Mouse (Mus musculus) mouse embryonic stem cell (cell line): ENCODE results near the gene Tjap1.

ENCODE experiments used
- in situ Hi-C, 2 experiments: fragments of 300-500 bp; cut with MboI; formaldehyde crosslinking; loops; 1 replicate in 1 of 2; 3 replicates in 1 of 2; pipeline ENCODE4 v1.14.3; 2019 to 2020; ENCODE audit warnings: low sequenced_read_pairs in 2 of 2, low pct_unique_long_range_greater_than_20kb in 1 of 2, mixed read lengths in 1 of 2; ENCODE audit not compliant: unreplicated experiment in 1 of 2

The Tjap1 gene

DNA sequence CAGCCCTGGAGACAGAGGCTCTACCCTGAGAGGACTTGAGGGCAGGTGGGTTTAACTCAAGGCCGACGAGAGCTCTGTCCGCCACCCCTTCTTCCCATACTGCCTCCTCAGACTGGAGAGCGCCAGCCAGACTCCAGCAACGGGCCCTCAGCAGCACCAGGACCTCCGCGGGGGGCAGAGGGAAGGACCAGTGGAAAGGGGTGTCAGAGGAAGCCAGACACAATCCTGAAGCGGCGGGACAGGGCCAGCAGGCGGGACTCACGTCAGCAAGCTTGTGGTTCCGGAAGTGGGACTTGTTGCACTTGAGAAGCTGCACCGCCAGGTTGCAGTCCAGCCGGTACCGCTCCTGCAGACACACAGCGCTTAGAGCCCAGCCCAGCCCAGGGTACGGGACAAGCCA, 23.2 kb downstream of the Tjap1 start:
- in situ Hi-C loops = no loop called here

- in situ Hi-C loops = no loop called here
These were observed 24.4 kb downstream of the Tjap1 start for GRCm38 (mm10) chr17:46258279-46259053.

GRCm38 (mm10) chr17:46255147-46255546, 27.7 kb downstream of the Tjap1 start:
- in situ Hi-C loops = no loop called here

- in situ Hi-C loops = no loop called here
These were observed 28.7 kb downstream of the Tjap1 start for GRCm38 (mm10) chr17:46254106-46254505.

GRCm38 (mm10) chr17:46253452-46254084, 29.3 kb downstream of the Tjap1 start, which contains the start of gene Lrrc73:
Gene Lrrc73, plus strand, starts transcription at chr17:46253531.
- in situ Hi-C loops = no loop called here

DNA sequence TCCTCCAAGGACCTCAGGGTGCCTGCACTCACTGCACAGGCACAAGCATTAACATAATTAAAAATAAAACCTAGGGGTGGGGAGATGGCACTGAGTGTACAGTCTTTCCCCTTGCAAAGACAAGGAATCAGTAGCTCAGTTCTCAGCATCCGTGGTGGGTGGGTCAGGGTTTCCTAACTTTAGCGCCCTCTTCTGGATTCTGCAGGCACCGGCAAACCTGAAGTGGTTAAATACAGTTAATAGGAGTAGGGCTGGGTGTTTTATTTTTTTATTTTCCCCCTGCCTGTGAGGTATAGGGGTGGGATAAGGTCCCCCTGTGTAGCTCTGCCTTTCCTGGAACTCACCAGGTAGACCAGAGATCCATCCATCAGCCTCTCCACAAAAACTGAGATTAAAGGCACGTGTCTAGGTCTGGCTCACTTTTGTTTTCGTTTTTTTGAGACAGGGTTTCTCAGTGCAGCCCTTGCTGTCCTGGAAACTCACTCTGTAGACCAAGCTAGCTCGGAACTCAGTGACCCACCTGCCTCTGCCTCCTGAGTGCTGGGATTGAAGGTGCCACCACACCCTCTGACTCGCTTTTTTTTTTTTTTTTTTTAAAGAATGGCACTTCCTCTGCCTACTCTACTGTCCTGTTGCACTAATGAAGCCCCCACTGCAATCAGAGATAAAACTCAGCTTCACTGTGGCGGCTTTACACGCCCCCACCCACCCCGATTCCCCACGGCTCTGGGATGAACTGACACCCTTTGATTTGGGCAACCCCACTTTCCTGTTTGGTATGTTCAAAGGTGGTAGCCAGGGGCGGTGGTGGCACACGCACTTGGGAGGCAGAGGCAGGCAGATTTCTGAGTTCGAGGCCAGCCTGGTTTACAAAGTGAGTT, 30.0 kb downstream of the Tjap1 start:
- in situ Hi-C loops = no loop called here

DNA sequence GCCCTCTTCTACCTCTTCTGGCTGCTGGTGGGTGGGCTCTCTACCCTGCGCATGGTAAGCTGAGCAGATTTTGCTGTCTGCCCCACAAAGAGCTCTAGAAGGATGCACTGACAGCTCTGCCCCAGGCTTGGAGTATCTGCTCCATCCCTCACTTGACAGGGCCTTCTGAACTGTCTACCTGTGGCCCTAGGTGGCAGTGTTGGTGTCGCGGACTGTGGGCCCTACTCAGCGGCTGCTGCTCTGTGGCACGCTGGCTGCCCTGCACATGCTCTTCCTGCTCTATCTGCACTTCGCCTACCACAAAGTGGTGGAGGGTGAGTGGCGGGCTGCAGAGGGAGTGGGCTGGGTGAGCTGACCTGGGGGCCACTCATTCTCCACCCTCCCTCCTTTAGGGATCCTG, 31.7 kb downstream of the Tjap1 start:
- in situ Hi-C loops = no loop called here

- in situ Hi-C loops = loop anchor here (5.0 to 25.0 kb wide), 2 partner anchors 41 to 714 kb away; no protein-coding TSS in a partner anchor
These were observed 34.7 kb downstream of the Tjap1 start for GRCm38 (mm10) chr17:46248189-46248522.

GRCm38 (mm10) chr17:46247512-46248188, 35.2 kb downstream of the Tjap1 start, which contains the start of the genes Polr1c and Yipf3:
Gene Polr1c, minus strand, starts transcription at chr17:46248054.
Gene Yipf3, plus strand, starts transcription at chr17:46248080.
- in situ Hi-C loops = loop anchor here (5.0 to 25.0 kb wide), 2 partner anchors 40 to 715 kb away; no protein-coding TSS in a partner anchor

GRCm38 (mm10) chr17:46244579-46244978, 38.2 kb downstream of the Tjap1 start:
- in situ Hi-C loops = loop anchor here in 1 of 2 experiments (25.0 kb wide), 1 partner anchor 718 kb away; no protein-coding TSS in a partner anchor

GRCm38 (mm10) chr17:46243624-46244023, 39.2 kb downstream of the Tjap1 start:
- in situ Hi-C loops = loop anchor here in 1 of 2 experiments (25.0 kb wide), 1 partner anchor 719 kb away; no protein-coding TSS in a partner anchor

- in situ Hi-C loops = loop anchor here in 1 of 2 experiments (25.0 kb wide), 1 partner anchor 719 kb away; no protein-coding TSS in a partner anchor
These were observed 39.8 kb downstream of the Tjap1 start for GRCm38 (mm10) chr17:46242993-46243392.

DNA sequence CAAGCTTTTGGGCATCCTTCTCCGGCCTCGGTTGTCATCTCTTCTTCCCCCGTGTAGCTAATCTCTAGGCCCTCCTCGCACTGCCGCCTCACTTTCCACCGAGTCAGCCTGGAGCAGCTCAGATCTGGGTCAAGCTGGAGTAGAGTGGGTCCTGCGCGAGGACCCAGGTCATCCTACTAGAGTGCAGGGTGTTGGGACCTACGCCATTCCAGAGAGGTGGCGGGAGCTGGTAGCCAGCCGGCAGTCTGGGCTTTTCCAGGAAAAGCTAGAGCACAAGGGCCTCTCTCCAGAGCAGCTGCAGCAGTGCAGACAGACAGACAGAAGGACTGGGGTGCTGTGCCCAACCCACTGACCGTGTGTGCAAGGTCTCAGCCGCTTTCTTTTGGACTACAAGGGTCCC, 40.6 kb downstream of the Tjap1 start:
- in situ Hi-C loops = loop anchor here in 1 of 2 experiments (25.0 kb wide), 1 partner anchor 720 kb away; no protein-coding TSS in a partner anchor

- in situ Hi-C loops = loop anchor here in 1 of 2 experiments (25.0 kb wide), 1 partner anchor 721 kb away; no protein-coding TSS in a partner anchor
These were observed 41.4 kb downstream of the Tjap1 start for GRCm38 (mm10) chr17:46241471-46241870.

GRCm38 (mm10) chr17:46239516-46240114, 43.2 kb downstream of the Tjap1 start:
- in situ Hi-C loops = loop anchor here in 1 of 2 experiments (25.0 kb wide), 1 partner anchor 723 kb away; no protein-coding TSS in a partner anchor

- in situ Hi-C loops = loop anchor here in 1 of 2 experiments (25.0 kb wide), 1 partner anchor 725 kb away; no protein-coding TSS in a partner anchor
These were observed 45.3 kb downstream of the Tjap1 start for GRCm38 (mm10) chr17:46237480-46237879.

DNA sequence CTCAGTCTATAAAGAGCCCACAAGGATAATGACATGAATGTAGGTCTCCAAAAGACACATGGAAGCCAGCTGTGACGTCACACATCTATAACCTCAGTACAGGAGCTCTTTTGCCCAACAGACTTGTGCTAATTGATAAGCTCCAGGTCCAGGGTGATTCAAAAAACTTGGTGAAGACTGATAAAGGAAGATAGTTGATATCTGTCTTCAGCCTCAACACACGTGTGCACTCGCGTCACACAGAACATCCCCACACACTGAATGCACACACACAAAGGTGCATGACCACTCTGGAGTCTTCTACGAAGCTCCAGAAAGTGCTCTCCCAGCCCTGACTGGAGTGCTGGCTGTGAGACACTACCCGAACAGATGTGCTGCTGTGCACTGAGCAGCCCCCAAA, 45.7 kb downstream of the Tjap1 start:
- in situ Hi-C loops = loop anchor here in 1 of 2 experiments (25.0 kb wide), 1 partner anchor 725 kb away; no protein-coding TSS in a partner anchor
